Mouse (Mus musculus) left cerebral cortex, adult 2 months (tissue): ENCODE results near the gene Pde4d. TPM values are rescaled to one million over a fixed set of nuclear protein-coding genes. Genes with fewer than 3 reads are reported as not detected.

Source experiments
- DNase-seq, 2 experiments: peaks; one replicate each; pipeline ENCODE4 v3.0.0; 2021 to 2022; ENCODE audit warnings: low spot score in 2 of 2, mixed read lengths in 1 of 2; ENCODE audit errors: extremely low spot score in 1 of 2
- H3K27ac ChIP-seq: fragments of 200-600 bp; 2 replicates; pipeline ENCODE4 v1.8.1; 2022
- H3K4me3 ChIP-seq: fragments of 200-600 bp; 2 replicates; pipeline ENCODE4 v1.8.1; 2022
- CTCF ChIP-seq: fragments of 200-600 bp; IDR thresholded peaks from 2 replicates; pipeline ENCODE4 v1.8.1; 2022; ENCODE audit warnings: antibody characterized with exemption, mild to moderate bottlenecking, moderate library complexity
- intact Hi-C: fragments of 180-260 bp; cut with DNase I; formaldehyde crosslinking; loops from one replicate; pipeline ENCODE4 v1.15.1; 2025
- total RNA-seq, 2 experiments: library from RNA; stranded (reverse); gene quantifications; 2 replicates each; pipeline ENCODE4 v1.2.3; 2021

The Pde4d gene
- total RNA-seq, 2 experiments from 2014 or later, result 116 to 121 TPM

- intact Hi-C loops, result no loop called here
Measured at GRCm38 (mm10) chr13:109647479-109648199, 1197.9 kb downstream of the Pde4d start.

GRCm38 (mm10) chr13:109648311-109648710, 1198.6 kb downstream of the Pde4d start:
- TF ChIP-seq CTCF, result no peak
- H3K27ac ChIP-seq, result no peak overlapping the region
- no peak for DNase-seq
- no peak overlapping the region for H3K4me3 ChIP-seq
- intact Hi-C loops, result no loop called here

More at GRCm38 (mm10) chr13:109647479-109648199, 1197.9 kb downstream of the Pde4d start:
- no peak for TF ChIP-seq CTCF
- DNase-seq, result no peak
- Histone ChIP-seq H3K4me3 (no peak overlapping the region), H3K27ac (no peak overlapping the region)

GRCm38 (mm10) chr13:109651790-109652605, 1202.2 kb downstream of the Pde4d start:
- no peak overlapping the region for H3K27ac ChIP-seq
- no peak overlapping the region for H3K4me3 ChIP-seq
- no peak for TF ChIP-seq CTCF
- DNase-seq, result no peak
- intact Hi-C loops, result no loop called here

- intact Hi-C loops, result no loop called here
- no peak for DNase-seq
- Histone ChIP-seq H3K4me3 (no peak overlapping the region), H3K27ac (no peak overlapping the region)
- TF ChIP-seq CTCF, result no peak
Measured at GRCm38 (mm10) chr13:109652631-109653030, 1202.9 kb downstream of the Pde4d start.

GRCm38 (mm10) chr13:109655390-109655789, 1205.6 kb downstream of the Pde4d start:
- intact Hi-C loops, result no loop called here
- no peak for TF ChIP-seq CTCF
- no peak overlapping the region for H3K27ac ChIP-seq
- no peak for DNase-seq
- no peak overlapping the region for H3K4me3 ChIP-seq

- intact Hi-C loops, result no loop called here
- no peak for TF ChIP-seq CTCF
- Histone ChIP-seq H3K4me3 (no peak overlapping the region), H3K27ac (no peak overlapping the region)
- no peak for DNase-seq
Measured at GRCm38 (mm10) chr13:109659103-109659502, 1209.4 kb downstream of the Pde4d start.

- intact Hi-C loops, result no loop called here
- no peak overlapping the region for H3K4me3 ChIP-seq
- DNase-seq, result no peak
- TF ChIP-seq CTCF, result no peak
- H3K27ac ChIP-seq, result no peak overlapping the region
Measured at GRCm38 (mm10) chr13:109661345-109661744, 1211.6 kb downstream of the Pde4d start.

- no peak for TF ChIP-seq CTCF
- no peak overlapping the region for H3K4me3 ChIP-seq
- H3K27ac ChIP-seq, result no peak overlapping the region
- intact Hi-C loops, result no loop called here
- DNase-seq, result no peak
Measured at GRCm38 (mm10) chr13:109662099-109662498, 1212.4 kb downstream of the Pde4d start.

GRCm38 (mm10) chr13:109662731-109663130, 1213.0 kb downstream of the Pde4d start:
- no peak for DNase-seq
- no peak overlapping the region for H3K27ac ChIP-seq
- intact Hi-C loops, result no loop called here
- no peak overlapping the region for H3K4me3 ChIP-seq
- TF ChIP-seq CTCF, result no peak

GRCm38 (mm10) chr13:109664956-109665802, 1215.4 kb downstream of the Pde4d start:
- Histone ChIP-seq H3K27ac (no peak overlapping the region), H3K4me3 (no peak overlapping the region)
- intact Hi-C loops, result no loop called here
- DNase-seq, result no peak
- TF ChIP-seq CTCF, result no peak

GRCm38 (mm10) chr13:109665803-109666403, 1216.2 kb downstream of the Pde4d start:
- Histone ChIP-seq H3K4me3 (no peak overlapping the region), H3K27ac (no peak overlapping the region)
- no peak for TF ChIP-seq CTCF
- intact Hi-C loops, result no loop called here
- DNase-seq, result no peak
